In the genomic region with DNA sequence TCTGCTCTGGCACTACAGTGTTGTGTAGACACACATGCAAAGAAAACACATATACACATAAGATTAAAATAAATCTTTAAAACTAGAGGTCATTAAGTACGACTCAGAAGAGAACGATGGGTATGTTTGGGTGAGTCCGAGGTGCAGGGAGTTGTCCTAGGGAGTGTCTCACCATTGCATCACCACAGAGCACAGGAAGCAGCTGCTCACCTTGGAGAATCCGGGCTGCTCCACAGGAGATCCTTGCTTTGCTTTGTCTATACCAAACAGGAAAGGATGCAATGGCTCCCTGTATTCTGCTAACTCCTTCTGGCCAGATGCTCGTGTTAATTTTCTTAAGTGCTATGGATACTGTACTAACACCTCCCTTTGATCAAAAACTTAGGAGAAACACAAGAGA, we compare ENCODE assay signal across 25 mouse cellular contexts.
"Had no signal": no experiment of that assay in that cellular context is flagged by ENCODE, and none has a peak within 500 bp of the region (broad histone marks: within the 10 kb centered on the region; RNA-seq: fewer than 3 reads in every experiment).

No protein-coding gene starts in this region.

- H3K9ac ChIP-seq: kidney, embryonic 15.5 days; limb, embryonic 13.5 days; liver, embryonic 12.5 days; liver, embryonic 15.5 days; lung, embryonic 15.5 days; midbrain, embryonic 13.5 days; neural tube, embryonic 12.5 days; neural tube, embryonic 15.5 days had no signal

- H3K4me2 ChIP-seq: kidney, embryonic 15.5 days; limb, embryonic 13.5 days; liver, embryonic 12.5 days; liver, embryonic 15.5 days; lung, embryonic 15.5 days; midbrain, embryonic 13.5 days; neural tube, embryonic 12.5 days; neural tube, embryonic 15.5 days had no signal

- H3K4me1 ChIP-seq: kidney, embryonic 15.5 days; limb, embryonic 10.5 days; limb, embryonic 13.5 days; liver, embryonic 12.5 days; liver, embryonic 15.5 days; lung, embryonic 15.5 days; midbrain, embryonic 10.5 days; midbrain, embryonic 13.5 days; neural tube, embryonic 12.5 days; neural tube, embryonic 15.5 days had no signal

- H3K27me3 ChIP-seq: kidney, embryonic 15.5 days; limb, embryonic 13.5 days; liver, embryonic 12.5 days; liver, embryonic 15.5 days; lung, embryonic 15.5 days; megakaryocyte, embryonic 14.5 days; midbrain, embryonic 13.5 days; neural tube, embryonic 12.5 days; neural tube, embryonic 15.5 days had no signal

- H3K4me3 ChIP-seq: kidney, embryonic 15.5 days; limb, embryonic 10.5 days; limb, embryonic 13.5 days; liver, embryonic 12.5 days; liver, embryonic 15.5 days; lung, embryonic 15.5 days; megakaryocyte, embryonic 14.5 days; midbrain, embryonic 10.5 days; midbrain, embryonic 13.5 days; neural tube, embryonic 12.5 days; neural tube, embryonic 15.5 days had no signal

- H3K36me3 ChIP-seq: kidney, embryonic 15.5 days; limb, embryonic 10.5 days; limb, embryonic 13.5 days; liver, embryonic 12.5 days; liver, embryonic 15.5 days; lung, embryonic 15.5 days; midbrain, embryonic 10.5 days; midbrain, embryonic 13.5 days; neural tube, embryonic 12.5 days; neural tube, embryonic 15.5 days had no signal

- H3K27ac ChIP-seq: kidney, embryonic 15.5 days; limb, embryonic 10.5 days; limb, embryonic 13.5 days; liver, embryonic 12.5 days; liver, embryonic 15.5 days; lung, embryonic 15.5 days; midbrain, embryonic 10.5 days; midbrain, embryonic 13.5 days; neural tube, embryonic 12.5 days; neural tube, embryonic 15.5 days; stomach, postnatal 0 days had no signal

- H3K9me3 ChIP-seq: kidney, embryonic 15.5 days; limb, embryonic 10.5 days; limb, embryonic 13.5 days; liver, embryonic 12.5 days; liver, embryonic 15.5 days; lung, embryonic 15.5 days; megakaryocyte, embryonic 14.5 days; midbrain, embryonic 10.5 days; midbrain, embryonic 13.5 days; neural tube, embryonic 12.5 days; neural tube, embryonic 15.5 days had no signal

- DNase-seq: kidney, adult 8-10 months; kidney, postnatal 10 days; kidney, postnatal 36 days; liver; lung, adult 18-20 months; lung, postnatal 10 days; lung, postnatal 36 days; right cerebral cortex, adult 18-20 months; right cerebral cortex, postnatal 14 days; right cerebral cortex, postnatal 4 days; thymus, adult 2 months; thymus, postnatal 14 days; thymus, postnatal 4 days had no signal
